Mouse (Mus musculus) C2C12 (cell line): ENCODE data around the gene Rcc1l.

ENCODE experiments used
- CEBPB ChIP-seq: IDR thresholded peaks from one replicate; pipeline ENCODE4 v1.6.1; 2011; ENCODE audit warnings: low read depth, mild to moderate bottlenecking, control low read depth, moderate library complexity
- MYOD1 ChIP-seq: IDR thresholded peaks from one replicate; pipeline ENCODE4 v1.6.1; 2011; ENCODE audit warnings: low read depth; ENCODE audit not compliant: control insufficient read depth, insufficient read length

DNA sequence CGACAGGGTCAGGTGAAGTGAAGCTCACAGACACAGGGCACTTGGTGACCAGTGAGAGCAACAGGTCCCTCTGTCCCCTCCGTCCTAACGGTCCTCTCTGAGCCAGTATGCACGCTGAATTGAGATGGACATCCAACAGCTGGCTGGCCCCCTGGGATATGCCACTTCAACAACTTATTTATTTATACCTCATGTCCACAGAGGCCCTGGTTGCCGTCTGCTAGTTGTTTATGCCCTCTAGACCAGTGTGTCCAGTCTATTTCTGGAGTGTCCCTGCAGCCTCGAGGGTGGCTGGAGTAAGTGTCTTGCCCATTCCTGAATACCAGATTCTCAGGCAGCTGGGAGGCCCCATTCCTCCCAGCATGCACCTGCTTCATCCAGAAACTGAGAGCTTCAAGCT is 52.7 kb downstream of the Rcc1l start:
- TF ChIP-seq MYOD1 (no peak), CEBPB (no peak)
